8 mouse cellular contexts compared by ENCODE assay signal in the genomic region with DNA sequence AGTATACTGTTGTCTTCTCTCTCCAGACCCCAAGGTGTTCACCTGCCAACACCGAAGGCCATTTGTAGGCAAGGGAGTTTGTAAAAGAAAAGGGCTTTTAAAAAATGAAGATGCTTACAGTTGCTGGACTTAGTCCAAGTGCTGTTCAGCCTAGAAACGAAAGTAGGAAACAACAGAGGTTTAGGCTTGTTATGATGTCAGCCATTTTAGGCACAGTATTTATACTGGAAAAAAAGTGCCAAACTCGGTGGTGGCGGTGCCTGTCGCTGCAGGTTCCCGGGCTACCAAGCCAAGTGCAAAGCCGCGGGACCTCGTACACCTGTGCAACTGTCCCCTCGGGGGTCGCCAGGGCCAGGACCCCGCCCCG. TPM values are rescaled to one million over a fixed set of nuclear protein-coding genes. Genes with fewer than 3 reads are reported as not detected.
A peak's percentile ranks its signal among the peaks of the same experiment; 100 is the strongest.
DNase-seq lines count a peak whose midpoint lies in the region; ATAC-seq lines count a peak whose summit lies in the region.

No protein-coding gene starts in this region.

- peak overlapping the region; percentile 99 for H3K4me3 ChIP-seq in forebrain, embryonic 15.5 days
- peak overlapping the region; percentile 95 for H3K4me3 ChIP-seq in liver, embryonic 11.5 days (ENCODE audit: low read depth, low read length)

- peak overlapping the region; percentile 100 for H3K9ac ChIP-seq in forebrain, embryonic 15.5 days (replicated peaks)
- peak overlapping the region; percentile 96 for H3K9ac ChIP-seq in liver, embryonic 11.5 days (ENCODE audit: low read depth, low read length)

- no peaks in the 10 kb centered on the region for H3K27me3 ChIP-seq in forebrain, embryonic 15.5 days
- no peaks in the 10 kb centered on the region for H3K27me3 ChIP-seq in liver, embryonic 11.5 days (replicated peaks; ENCODE audit: control insufficient read depth, insufficient read depth, low read length)

- DNase-seq in layer of hippocampus, adult 9-11 months, result peak; percentile 48
- no peak for DNase-seq in layer of hippocampus, adult 18-20 months (ENCODE audit: low spot score in 2 of 2)
- DNase-seq in NIH3T3 (ENCODE audit: low read depth), result peak; percentile 73
- DNase-seq in liver, embryonic 11.5 days (ENCODE audit: low spot score), result no peak
- DNase-seq in natural killer cell, adult 2 months (ENCODE audit: low spot score in 2 of 2), result peak; percentile 39 to 46
- DNase-seq in right cerebral cortex, adult 18-20 months, result no peak
- no peak for DNase-seq in layer of hippocampus, adult 8-10 months (ENCODE audit: low spot score in 2 of 2)

- peaks cover 48% of the 10 kb centered on the region for H3K4me1 ChIP-seq in forebrain, embryonic 15.5 days
- H3K4me1 ChIP-seq in liver, embryonic 11.5 days (replicated peaks; ENCODE audit: control insufficient read depth, insufficient read depth, low read length), result peaks cover 37% of the 10 kb centered on the region

- H3K27ac ChIP-seq in forebrain, embryonic 15.5 days (replicated peaks), result peak overlapping the region; percentile 96
- peak overlapping the region; percentile 96 for H3K27ac ChIP-seq in liver, embryonic 11.5 days (ENCODE audit: low read depth, low read length)

- H3K4me2 ChIP-seq in forebrain, embryonic 15.5 days (replicated peaks), result peak overlapping the region; percentile 59
- peak overlapping the region; percentile 55 for H3K4me2 ChIP-seq in liver, embryonic 11.5 days

- WGBS in forebrain, embryonic 15.5 days, result 2% methylated on average over 13 of the region's 13 CpGs
- under 1% methylated on average over 13 of the region's 13 CpGs for WGBS in liver, embryonic 11.5 days

- H3K9me3 ChIP-seq in forebrain, embryonic 15.5 days, result no peaks in the 10 kb centered on the region
- H3K9me3 ChIP-seq in liver, embryonic 11.5 days (ENCODE audit: control insufficient read depth, low read length), result no peaks in the 10 kb centered on the region

- no peaks in the 10 kb centered on the region; the same call in 1 of the 2 replicates for H3K36me3 ChIP-seq in forebrain, embryonic 15.5 days
- peaks cover 4% of the 10 kb centered on the region; the same call in 1 of the 2 replicates for H3K36me3 ChIP-seq in liver, embryonic 11.5 days (ENCODE audit: control insufficient read depth, insufficient read depth, low read length)

- peak; percentile 0; the same call in 1 of the 2 replicates for ATAC-seq in forebrain, embryonic 15.5 days (replicated peaks)
- peak; percentile 34; the same call in 1 of the 2 replicates for ATAC-seq in liver, embryonic 11.5 days (replicated peaks; ENCODE audit: low FRiP score)

RNA-seq across cellular contexts. Expression of gene Itm2b, which starts 0.6 kb away (rescaled TPM):
- total RNA-seq in layer of hippocampus, adult 18-20 months (2021), result 1,000 to 10,000 TPM; 1,015 to 1,046 TPM
- polyA plus RNA-seq in forebrain, embryonic 15.5 days (2015; fragmentation: Nextera tagmentation; extraction: Ambion mirVana), result 640 and 665 TPM in 2 replicates
- polyA plus RNA-seq in liver, embryonic 11.5 days (2014; fragmentation: Nextera tagmentation; extraction: Ambion mirVana), result 516 and 518 TPM in 2 replicates
- 1,000 to 10,000 TPM in 2 of 4 experiments, 100 to 1,000 TPM in 2; 897 to 1,139 (median 988) TPM for total RNA-seq in layer of hippocampus, adult 8-10 months (2022)

RNA-seq across cellular contexts. Expression of gene Rb1, which starts 58.9 kb away (rescaled TPM):
- 10 to 100 TPM; 32.8 to 37.1 TPM for total RNA-seq in layer of hippocampus, adult 18-20 months (2021)
- polyA plus RNA-seq in forebrain, embryonic 15.5 days (2015; fragmentation: Nextera tagmentation; extraction: Ambion mirVana), result 19.4 and 32.5 TPM in 2 replicates
- polyA plus RNA-seq in liver, embryonic 11.5 days (2014; fragmentation: Nextera tagmentation; extraction: Ambion mirVana), result 22.3 and 25.1 TPM in 2 replicates
- 10 to 100 TPM; 36.3 to 46.1 (median 39.2) TPM for total RNA-seq in layer of hippocampus, adult 8-10 months (2022)

Comparison
In these comparisons a context has a peak if more than half of its experiments do, and no peak if none do; other contexts are left out.
1. DNase-seq: peak in layer of hippocampus, adult 9-11 months (single experiment), NIH3T3 (single experiment) and natural killer cell, adult 2 months (2 of 2); none in layer of hippocampus, adult 18-20 months (0 of 2), liver, embryonic 11.5 days (single experiment), right cerebral cortex, adult 18-20 months (single experiment) and layer of hippocampus, adult 8-10 months (0 of 2).